Mouse (Mus musculus) embryo, embryonic 10 days (tissue): ENCODE measurements at regions not wholly inside any gene's neighbourhood (a gene's known extent, or its start where the extent isn't known, plus 50 kb on each side); places are given as distances from the start of the nearest gene placed in this dataset.

Experiments used
- DNase-seq: peaks from one replicate; pipeline ENCODE4 v3.0.0-alpha.2; 2015; ENCODE audit warnings: low spot score

DNA sequence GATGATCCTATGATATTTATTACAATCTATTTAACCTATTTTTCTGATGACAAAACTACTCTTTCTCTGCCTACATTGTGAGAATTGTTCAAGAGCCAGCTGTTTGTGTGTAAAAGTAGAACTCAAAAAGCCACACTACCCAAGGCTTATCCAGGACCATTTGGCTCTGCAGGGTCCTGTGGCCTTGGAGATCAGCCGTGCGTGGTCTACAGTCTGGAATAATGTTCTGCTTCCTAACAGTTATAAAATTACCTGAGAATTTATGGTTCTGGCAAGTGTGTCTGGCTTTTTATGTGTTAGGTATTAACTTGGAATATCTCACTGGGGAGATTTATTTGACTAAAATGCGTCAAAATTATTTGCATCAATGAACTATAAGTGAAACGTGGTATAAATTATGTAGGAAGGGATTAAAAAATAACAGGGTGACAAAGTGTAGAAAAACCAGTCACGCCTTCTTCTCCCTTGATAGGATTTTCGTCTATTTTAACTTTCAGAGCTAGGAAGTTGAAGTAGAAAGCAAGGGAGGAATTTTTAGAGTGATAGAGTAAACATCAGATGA lies 1789.0 kb upstream of the Gm7489 start:
- no peak for DNase-seq

DNA sequence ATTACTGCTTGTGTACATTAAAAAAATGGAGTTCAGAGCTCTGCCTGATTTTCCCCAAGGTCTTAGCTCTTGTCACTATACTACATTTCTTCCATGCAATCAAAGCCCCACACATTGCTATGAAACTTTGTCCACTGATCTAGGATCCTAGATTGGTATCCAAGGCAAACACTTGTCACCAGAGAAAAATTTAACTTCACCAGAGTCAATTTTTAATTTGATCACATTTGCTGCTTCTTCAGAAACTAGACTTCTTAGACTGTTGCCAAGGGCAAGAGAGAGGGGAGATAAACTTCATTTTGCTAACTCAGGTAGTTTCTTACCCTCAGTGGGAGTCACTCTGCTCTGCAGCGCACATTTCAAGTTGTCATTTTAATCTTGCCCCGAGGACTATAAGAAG lies 1775.9 kb upstream of the Gm7489 start:
- no peak for DNase-seq

DNA sequence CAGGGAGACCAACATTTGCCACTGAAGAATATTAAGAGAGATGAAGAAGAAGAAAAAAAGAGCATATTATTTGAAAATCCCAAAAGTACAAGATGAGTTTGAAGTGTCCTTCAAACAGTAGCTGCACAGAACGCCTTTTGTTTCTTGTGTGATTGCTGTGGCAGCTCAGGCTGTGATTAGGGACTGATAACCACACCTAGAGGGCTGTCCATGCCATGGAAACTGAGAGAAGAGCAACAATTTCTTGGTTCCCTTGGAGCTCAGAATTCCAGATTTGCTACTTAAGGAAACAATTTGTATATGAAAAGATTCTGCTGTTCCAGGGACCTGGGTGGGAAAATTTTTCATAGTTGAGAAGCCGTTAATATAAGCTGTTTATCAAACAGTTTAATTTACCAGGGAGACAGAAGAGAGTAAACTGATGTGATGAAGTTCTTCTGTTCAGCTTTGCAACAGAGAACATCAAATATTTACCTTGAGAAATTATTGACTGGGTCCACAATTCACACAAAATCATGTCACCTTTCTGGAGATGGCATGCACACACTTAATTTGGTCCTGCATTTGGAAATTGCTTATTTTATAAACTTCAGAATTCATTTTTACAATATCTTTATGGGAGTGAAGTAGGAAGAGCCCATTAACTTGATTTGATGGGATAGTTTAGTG lies 1770.2 kb upstream of the Gm7489 start:
- no peak for DNase-seq

DNA sequence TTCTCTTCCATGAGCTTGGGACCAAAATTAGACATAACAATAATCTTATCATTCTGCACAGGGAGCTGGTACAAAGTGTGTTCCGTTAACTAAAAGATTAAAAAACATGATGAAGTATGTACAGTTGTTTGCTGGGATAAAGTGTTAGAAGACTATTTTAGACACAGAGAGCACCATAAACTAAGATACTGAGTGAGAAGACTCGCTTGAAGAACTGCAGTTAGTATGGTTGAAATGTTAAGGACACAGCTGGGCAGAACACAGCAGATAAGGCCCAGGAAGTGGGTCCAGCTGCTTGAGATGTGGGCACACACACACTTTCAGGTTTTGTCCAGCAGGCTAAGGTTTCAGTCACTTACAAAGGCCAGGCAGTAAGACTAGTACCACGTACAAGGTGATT lies 1748.0 kb upstream of the Gm7489 start:
- no peak for DNase-seq

- DNase-seq, result peak; percentile 68
Measured at GRCm38 (mm10) chr15:52153421-52153820, 1731.3 kb upstream of the Gm7489 start.

DNA sequence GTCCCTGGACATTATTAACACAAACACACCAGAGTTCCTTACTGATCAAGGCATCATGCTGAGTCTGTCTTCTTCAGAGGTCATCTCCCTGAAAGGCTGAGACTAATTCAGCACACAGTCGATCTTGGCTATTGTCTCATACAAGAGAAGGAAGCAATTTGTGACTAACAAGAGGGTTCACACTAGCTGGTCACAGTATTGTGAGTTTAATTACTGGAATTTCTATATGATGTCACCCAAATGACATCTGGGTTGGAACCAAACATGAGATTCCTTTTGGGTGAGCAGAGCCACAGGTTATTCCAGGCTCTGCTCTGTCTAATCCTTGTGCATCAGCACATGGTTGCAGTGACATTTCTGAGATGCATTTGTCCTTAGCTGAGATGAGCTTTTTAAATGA lies 1728.9 kb upstream of the Gm7489 start:
- DNase-seq, result no peak

GRCm38 (mm10) chr15:52156779-52157178 lies 1727.9 kb upstream of the Gm7489 start:
- no peak for DNase-seq

- peak; percentile 92 for DNase-seq
Measured at GRCm38 (mm10) chr15:52160181-52161088, 1724.3 kb upstream of the Gm7489 start.

DNA sequence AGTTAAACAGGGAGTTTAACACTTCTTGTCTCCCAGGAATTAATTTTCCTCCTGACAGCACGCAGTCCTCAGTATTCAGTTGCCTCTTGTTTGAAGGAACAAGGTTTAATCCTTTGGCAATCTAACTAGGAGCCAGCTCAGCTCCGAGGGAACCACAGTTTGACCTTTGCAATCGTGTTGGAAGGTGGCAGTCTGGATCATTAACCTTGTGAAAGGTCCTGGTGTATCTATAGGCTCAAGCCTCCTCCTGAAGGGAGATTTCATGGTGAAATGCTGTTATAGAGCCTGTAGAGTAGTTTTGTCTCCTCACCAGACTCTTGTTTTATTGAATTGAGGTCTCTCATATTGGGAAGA lies 1723.6 kb upstream of the Gm7489 start:
- DNase-seq, result peak; percentile 26

DNA sequence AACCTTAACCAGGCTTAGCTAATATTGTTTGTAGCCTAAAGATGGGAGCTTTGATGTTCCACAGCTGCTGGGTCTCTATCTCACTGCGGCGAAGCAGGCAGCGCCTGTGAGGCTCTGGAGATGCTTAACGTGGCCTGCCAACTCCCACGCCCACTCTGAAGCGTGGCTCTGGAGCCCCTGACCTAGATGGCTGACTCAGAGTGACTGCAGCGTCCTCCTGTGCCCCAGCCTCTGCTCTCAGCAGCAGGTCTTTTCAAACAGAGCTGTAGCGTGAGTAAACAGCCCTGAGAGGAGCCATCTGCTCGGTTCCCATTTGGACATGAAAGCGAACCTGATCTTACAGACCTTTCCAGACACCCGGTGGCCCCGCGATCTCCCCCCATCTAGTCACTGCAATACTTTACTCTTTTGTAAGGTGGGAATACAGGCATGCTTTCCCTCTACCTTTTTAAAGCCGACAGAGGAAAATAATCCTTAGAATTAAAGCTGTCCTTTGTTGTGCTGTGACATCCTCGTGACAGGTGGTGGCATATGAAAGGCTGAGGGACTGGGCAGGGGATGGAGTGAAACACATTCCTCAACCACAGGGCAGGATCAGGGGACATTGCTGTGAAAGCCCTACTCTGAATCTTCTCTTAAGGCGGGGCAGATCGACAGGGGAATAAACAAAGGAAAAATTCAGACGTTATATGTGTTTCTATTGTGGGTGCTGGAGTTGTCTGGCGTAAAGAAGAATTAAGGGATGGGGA lies 1723.0 kb upstream of the Gm7489 start:
- peak; percentile 60 for DNase-seq

- DNase-seq, result no peak
Measured at GRCm38 (mm10) chr15:52166144-52166543, 1718.6 kb upstream of the Gm7489 start.

- DNase-seq, result no peak
Measured at GRCm38 (mm10) chr15:52166595-52167443, 1717.9 kb upstream of the Gm7489 start.

GRCm38 (mm10) chr15:52167811-52168210 lies 1716.9 kb upstream of the Gm7489 start:
- no peak for DNase-seq

GRCm38 (mm10) chr15:52176951-52177350 lies 1707.8 kb upstream of the Gm7489 start:
- no peak for DNase-seq

DNA sequence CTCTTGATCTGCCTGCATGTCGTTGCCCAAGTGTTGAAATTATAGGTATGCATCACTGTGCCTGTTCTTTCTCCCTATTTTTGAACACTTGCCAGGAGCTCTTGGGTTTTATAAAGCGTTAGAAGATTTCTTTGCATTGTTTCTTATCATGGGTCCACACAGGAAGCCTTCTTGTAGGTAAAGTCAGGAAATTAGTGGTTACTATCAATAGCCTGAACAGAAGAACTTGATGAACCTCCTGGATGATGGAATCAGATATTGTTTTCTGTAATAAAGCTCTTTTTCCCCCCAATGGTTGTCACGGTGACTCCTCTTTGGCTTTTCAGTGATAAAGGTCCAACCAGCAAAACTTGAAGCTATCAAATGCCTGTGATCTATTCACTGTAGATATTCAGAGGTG lies 1706.0 kb upstream of the Gm7489 start:
- no peak for DNase-seq

DNA sequence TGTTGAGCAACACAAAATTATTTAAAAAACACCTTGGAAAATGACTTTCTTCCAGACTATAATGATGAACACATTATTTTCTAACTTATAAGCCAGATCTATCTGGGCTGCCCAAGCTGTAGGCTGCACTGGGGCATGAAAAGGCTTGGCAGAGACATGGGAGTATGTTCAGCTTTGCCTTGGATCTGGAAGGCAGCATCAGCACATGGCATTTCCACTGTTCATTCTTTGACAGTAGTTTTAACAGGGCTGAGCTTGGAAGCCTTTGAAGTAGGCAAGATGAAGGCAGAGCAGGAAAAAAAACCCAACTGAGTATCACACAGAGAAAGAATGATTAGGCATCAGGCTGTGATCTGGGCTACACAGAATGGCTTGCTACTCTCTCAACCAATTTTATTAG lies 1705.3 kb upstream of the Gm7489 start:
- no peak for DNase-seq

GRCm38 (mm10) chr15:52191176-52191575 lies 1693.5 kb upstream of the Gm7489 start:
- DNase-seq, result no peak

DNA sequence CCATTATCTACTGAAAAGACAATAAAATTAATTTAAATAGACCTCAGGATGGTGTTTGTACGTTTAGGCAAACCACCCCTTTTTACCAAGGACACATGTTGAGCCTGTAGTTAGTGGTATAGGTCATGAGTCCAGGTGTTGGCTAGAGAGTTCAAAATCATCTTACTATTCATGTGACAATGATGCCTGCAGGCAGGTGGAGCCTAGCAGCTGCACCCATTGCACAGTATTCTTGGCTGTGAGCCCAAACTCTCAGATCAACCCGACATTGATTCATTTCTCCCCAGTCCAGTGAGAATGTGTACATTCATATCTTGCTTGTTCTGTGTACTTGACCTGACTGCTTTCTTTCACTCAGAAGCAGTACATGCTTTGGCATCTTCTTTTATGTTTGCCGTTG lies 1677.4 kb upstream of the Gm7489 start:
- DNase-seq, result no peak

GRCm38 (mm10) chr15:52232442-52232841 lies 1652.3 kb upstream of the Gm7489 start:
- no peak for DNase-seq

- no peak for DNase-seq
Measured at GRCm38 (mm10) chr15:52236220-52236619, 1648.5 kb upstream of the Gm7489 start.

DNA sequence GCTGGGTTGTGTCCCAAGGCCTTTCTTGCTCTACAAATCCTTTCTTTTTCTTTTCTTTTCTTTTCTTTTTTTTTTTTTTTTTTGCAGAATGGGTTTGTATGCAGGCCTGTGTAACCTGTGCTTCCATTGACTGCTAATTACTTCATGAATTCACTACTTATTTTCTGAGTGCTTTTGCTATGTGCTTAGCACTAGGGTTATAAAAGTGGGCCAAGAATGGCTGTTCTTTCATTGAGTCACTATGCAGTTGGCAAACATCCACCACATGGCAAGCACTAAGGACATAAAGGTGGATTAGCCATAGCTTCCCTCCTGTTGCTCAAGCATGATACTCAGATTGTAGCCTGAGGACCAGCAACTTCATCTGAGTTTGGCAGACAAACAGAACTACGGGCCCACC lies 1641.8 kb upstream of the Gm7489 start:
- DNase-seq, result no peak
